Mouse (Mus musculus): ENCODE data around the gene Itm2b. TPM values are rescaled to one million over a fixed set of nuclear protein-coding genes. Genes with fewer than 3 reads are reported as not detected.

Gene Itm2b
- total and polyA plus RNA-seq, 2 experiments = 967 to 1,187 TPM

GRCm38 (mm10) chr14:73422621-73423020 is 37.5 kb upstream of the Itm2b start:
- no peak overlapping the region for H3K9ac ChIP-seq (ENCODE audit: low read depth, low read length)
- TF ChIP-seq CTCF (IDR thresholded peaks at IDR 0.05; ENCODE audit: low read depth, low read length) (no peak), POLR2A (IDR thresholded peaks at IDR 0.05; ENCODE audit: extremely low read depth, insufficient read depth, low read length) (no peak)
- no peak overlapping the region for H3K4me3 ChIP-seq (ENCODE audit: insufficient read depth, low read depth, low read length)
- H3K4me1 ChIP-seq (ENCODE audit: control insufficient read depth, insufficient read depth, low read length) = no peaks in the 10 kb centered on the region
- H3K79me2 ChIP-seq (ENCODE audit: control insufficient read depth, insufficient read depth, low read length) = no peaks in the 10 kb centered on the region
- no peaks in the 10 kb centered on the region for H3K36me3 ChIP-seq (ENCODE audit: control insufficient read depth, insufficient read depth, low read length)
- no peak overlapping the region for H3K27ac ChIP-seq (replicated peaks; ENCODE audit: insufficient read depth, low read depth, low read length)
- H3K27me3 ChIP-seq (ENCODE audit: control insufficient read depth, insufficient read depth, low read length) = no peaks in the 10 kb centered on the region
- WGBS = 97% methylated on average over 2 of the region's 2 CpGs
- no peak for DNase-seq (ENCODE audit: extremely low read depth, low read depth, low spot score)

GRCm38 (mm10) chr14:73421580-73421979 is 36.5 kb upstream of the Itm2b start:
- no peak for DNase-seq (ENCODE audit: extremely low read depth, low read depth, low spot score)
- Histone ChIP-seq H3K4me1 (ENCODE audit: control insufficient read depth, insufficient read depth, low read length) (no peaks in the 10 kb centered on the region), H3K4me3 (ENCODE audit: insufficient read depth, low read depth, low read length) (no peak overlapping the region), H3K9ac (ENCODE audit: low read depth, low read length) (no peak overlapping the region), H3K79me2 (ENCODE audit: control insufficient read depth, insufficient read depth, low read length) (no peaks in the 10 kb centered on the region), H3K27me3 (ENCODE audit: control insufficient read depth, insufficient read depth, low read length) (no peaks in the 10 kb centered on the region), H3K27ac (replicated peaks; ENCODE audit: insufficient read depth, low read depth, low read length) (no peak overlapping the region), H3K36me3 (ENCODE audit: control insufficient read depth, insufficient read depth, low read length) (no peaks in the 10 kb centered on the region)
- TF ChIP-seq CTCF (IDR thresholded peaks at IDR 0.05; ENCODE audit: low read depth, low read length) (no peak), POLR2A (IDR thresholded peaks at IDR 0.05; ENCODE audit: extremely low read depth, insufficient read depth, low read length) (no peak)
- 93% methylated on average over 9 of the region's 9 CpGs for WGBS

GRCm38 (mm10) chr14:73420138-73420745 is 35.2 kb upstream of the Itm2b start:
- Histone ChIP-seq H3K36me3 (ENCODE audit: control insufficient read depth, insufficient read depth, low read length) (no peaks in the 10 kb centered on the region), H3K79me2 (ENCODE audit: control insufficient read depth, insufficient read depth, low read length) (no peaks in the 10 kb centered on the region), H3K9ac (ENCODE audit: low read depth, low read length) (no peak overlapping the region), H3K4me1 (ENCODE audit: control insufficient read depth, insufficient read depth, low read length) (no peaks in the 10 kb centered on the region), H3K4me3 (ENCODE audit: insufficient read depth, low read depth, low read length) (no peak overlapping the region), H3K27ac (replicated peaks; ENCODE audit: insufficient read depth, low read depth, low read length) (no peak overlapping the region), H3K27me3 (ENCODE audit: control insufficient read depth, insufficient read depth, low read length) (no peaks in the 10 kb centered on the region)
- no peak for DNase-seq (ENCODE audit: extremely low read depth, low read depth, low spot score)
- TF ChIP-seq POLR2A (IDR thresholded peaks at IDR 0.05; ENCODE audit: extremely low read depth, insufficient read depth, low read length) (no peak), CTCF (IDR thresholded peaks at IDR 0.05; ENCODE audit: low read depth, low read length) (no peak)
- WGBS = 45% methylated on average over 5 of the region's 5 CpGs

- no peak overlapping the region for H3K9ac ChIP-seq (ENCODE audit: low read depth, low read length)
- no peak for DNase-seq (ENCODE audit: extremely low read depth, low read depth, low spot score)
- H3K4me3 ChIP-seq (ENCODE audit: insufficient read depth, low read depth, low read length) = no peak overlapping the region
- no peaks in the 10 kb centered on the region for H3K4me1 ChIP-seq (ENCODE audit: control insufficient read depth, insufficient read depth, low read length)
- no peaks in the 10 kb centered on the region for H3K79me2 ChIP-seq (ENCODE audit: control insufficient read depth, insufficient read depth, low read length)
- 81% methylated on average over 5 of the region's 5 CpGs for WGBS
- H3K27me3 ChIP-seq (ENCODE audit: control insufficient read depth, insufficient read depth, low read length) = no peaks in the 10 kb centered on the region
- no peak overlapping the region for H3K27ac ChIP-seq (replicated peaks; ENCODE audit: insufficient read depth, low read depth, low read length)
- H3K36me3 ChIP-seq (ENCODE audit: control insufficient read depth, insufficient read depth, low read length) = no peaks in the 10 kb centered on the region
- TF ChIP-seq POLR2A (IDR thresholded peaks at IDR 0.05; ENCODE audit: extremely low read depth, insufficient read depth, low read length) (no peak), CTCF (IDR thresholded peaks at IDR 0.05; ENCODE audit: low read depth, low read length) (no peak)
Measured at GRCm38 (mm10) chr14:73416511-73416910, 31.4 kb upstream of the Itm2b start.

- TF ChIP-seq POLR2A (IDR thresholded peaks at IDR 0.05; ENCODE audit: extremely low read depth, insufficient read depth, low read length) (no peak), CTCF (IDR thresholded peaks at IDR 0.05; ENCODE audit: low read depth, low read length) (no peak)
- Histone ChIP-seq H3K4me3 (ENCODE audit: insufficient read depth, low read depth, low read length) (no peak overlapping the region), H3K4me1 (ENCODE audit: control insufficient read depth, insufficient read depth, low read length) (no peaks in the 10 kb centered on the region), H3K27ac (replicated peaks; ENCODE audit: insufficient read depth, low read depth, low read length) (no peak overlapping the region), H3K79me2 (ENCODE audit: control insufficient read depth, insufficient read depth, low read length) (no peaks in the 10 kb centered on the region), H3K36me3 (ENCODE audit: control insufficient read depth, insufficient read depth, low read length) (no peaks in the 10 kb centered on the region), H3K9ac (ENCODE audit: low read depth, low read length) (no peak overlapping the region), H3K27me3 (ENCODE audit: control insufficient read depth, insufficient read depth, low read length) (no peaks in the 10 kb centered on the region)
- no peak for DNase-seq (ENCODE audit: extremely low read depth, low read depth, low spot score)
- 84% methylated on average over 13 of the region's 13 CpGs for WGBS
Measured at GRCm38 (mm10) chr14:73415376-73416035, 30.4 kb upstream of the Itm2b start.

- WGBS = 72% methylated on average over 1 of the region's 1 CpGs
- TF ChIP-seq CTCF (IDR thresholded peaks at IDR 0.05; ENCODE audit: low read depth, low read length) (no peak), POLR2A (IDR thresholded peaks at IDR 0.05; ENCODE audit: extremely low read depth, insufficient read depth, low read length) (no peak)
Measured at GRCm38 (mm10) chr14:73411729-73412128, 26.6 kb upstream of the Itm2b start.

More at GRCm38 (mm10) chr14:73411729-73412128, 26.6 kb upstream of the Itm2b start:
- DNase-seq (ENCODE audit: extremely low read depth, low read depth, low spot score) = no peak
- H3K36me3 ChIP-seq (ENCODE audit: control insufficient read depth, insufficient read depth, low read length) = no peaks in the 10 kb centered on the region
- no peak overlapping the region for H3K27ac ChIP-seq (replicated peaks; ENCODE audit: insufficient read depth, low read depth, low read length)
- no peak overlapping the region for H3K9ac ChIP-seq (ENCODE audit: low read depth, low read length)
- no peaks in the 10 kb centered on the region for H3K27me3 ChIP-seq (ENCODE audit: control insufficient read depth, insufficient read depth, low read length)
- H3K4me3 ChIP-seq (ENCODE audit: insufficient read depth, low read depth, low read length) = no peak overlapping the region
- peaks cover 5% of the 10 kb centered on the region; the same call in 1 of the 2 replicates for H3K4me1 ChIP-seq (ENCODE audit: control insufficient read depth, insufficient read depth, low read length)
- H3K79me2 ChIP-seq (ENCODE audit: control insufficient read depth, insufficient read depth, low read length) = no peaks in the 10 kb centered on the region
